Mouse (Mus musculus) spleen, adult 12 weeks (tissue): ENCODE data around the gene Srrd.

Experiments used
- DNase-seq: peaks from one replicate; pipeline ENCODE4 v3.0.0; 2022; ENCODE audit warnings: low spot score

Srrd gene

GRCm38 (mm10) chr5:112342463-112343204 is at the start of gene Srrd, which contains the start of gene Hps4:
Gene Srrd (minus strand): TSS chr5:112343040.
Gene Hps4 (plus strand): TSS chr5:112343083.
- DNase-seq, result peak; percentile 82

GRCm38 (mm10) chr5:112391676-112392323 is 49.0 kb upstream of the Srrd start:
- DNase-seq, result no peak

DNA sequence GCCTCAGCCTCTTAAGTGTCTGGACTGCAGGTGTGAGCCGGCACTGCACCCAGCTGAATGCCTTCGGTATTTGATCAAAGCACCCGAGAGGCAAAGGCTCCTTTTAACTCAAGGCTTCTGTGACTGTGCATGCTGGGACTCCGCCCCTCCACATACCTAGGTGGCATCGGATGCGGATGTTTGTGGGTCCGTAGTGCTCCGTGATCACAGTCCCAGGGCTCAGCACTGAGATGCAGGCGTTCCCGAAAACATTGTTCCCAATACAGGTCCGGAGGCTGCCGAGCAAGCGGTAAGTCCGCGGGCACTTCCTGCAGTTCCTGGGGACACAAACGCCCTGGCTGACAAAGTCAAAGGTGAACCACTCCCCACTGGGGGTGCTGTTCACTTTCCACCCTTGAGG is 48.2 kb upstream of the Srrd start:
- no peak for DNase-seq

- DNase-seq, result no peak
These were observed 46.5 kb upstream of the Srrd start for GRCm38 (mm10) chr5:112389352-112389751.

DNA sequence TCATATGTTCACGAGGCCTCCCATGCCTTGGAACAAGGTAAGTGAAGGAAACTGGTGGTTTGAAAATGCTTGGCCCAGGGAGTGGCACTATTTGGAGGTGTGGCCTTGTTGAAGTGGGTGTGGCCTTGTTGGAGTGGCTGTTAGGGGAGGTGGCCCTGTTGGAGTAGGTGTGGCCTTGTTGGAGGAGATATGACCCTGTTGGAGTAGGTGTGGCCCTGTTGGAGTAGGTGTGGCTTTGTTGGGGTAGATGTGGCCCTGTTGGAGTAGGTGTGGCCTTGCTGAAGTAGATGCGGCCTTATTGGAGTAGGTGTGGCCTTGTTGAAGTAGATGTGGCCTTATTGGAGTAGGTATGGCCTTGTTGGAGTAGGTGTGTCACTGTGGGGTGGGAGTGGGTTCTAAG is 43.1 kb upstream of the Srrd start:
- no peak for DNase-seq

DNA sequence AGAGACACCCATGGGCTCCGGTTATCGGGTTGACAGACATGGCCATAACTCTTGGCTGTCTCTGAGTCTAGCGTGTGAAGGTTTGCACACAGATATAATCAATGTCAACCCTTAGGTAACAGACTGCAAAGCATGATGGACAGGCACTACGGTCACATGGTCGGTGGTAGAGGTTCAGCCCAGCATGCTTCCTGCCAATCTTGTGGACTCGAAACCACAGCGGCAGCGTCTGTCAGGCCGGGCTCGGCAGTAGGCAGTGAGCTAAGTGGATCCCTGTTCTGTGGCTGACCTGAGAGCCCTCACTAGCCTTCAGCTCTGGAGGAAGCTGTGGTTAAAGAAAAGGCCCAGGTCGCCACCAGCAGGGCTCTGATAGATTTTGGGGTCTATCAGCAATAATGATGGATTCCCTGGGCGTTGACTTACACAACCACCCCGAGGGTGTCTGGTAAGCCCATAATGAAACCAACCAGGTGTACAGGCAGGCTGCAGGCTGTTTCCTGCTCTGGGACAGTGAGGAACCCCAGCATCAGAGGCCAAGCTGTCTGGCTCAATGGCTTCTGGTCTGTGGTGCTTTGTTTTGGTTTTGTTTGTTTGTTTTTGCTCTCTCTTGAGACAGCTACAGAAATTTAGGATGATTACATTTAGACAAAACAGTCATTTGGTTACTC is 42.1 kb upstream of the Srrd start:
- DNase-seq, result no peak

DNA sequence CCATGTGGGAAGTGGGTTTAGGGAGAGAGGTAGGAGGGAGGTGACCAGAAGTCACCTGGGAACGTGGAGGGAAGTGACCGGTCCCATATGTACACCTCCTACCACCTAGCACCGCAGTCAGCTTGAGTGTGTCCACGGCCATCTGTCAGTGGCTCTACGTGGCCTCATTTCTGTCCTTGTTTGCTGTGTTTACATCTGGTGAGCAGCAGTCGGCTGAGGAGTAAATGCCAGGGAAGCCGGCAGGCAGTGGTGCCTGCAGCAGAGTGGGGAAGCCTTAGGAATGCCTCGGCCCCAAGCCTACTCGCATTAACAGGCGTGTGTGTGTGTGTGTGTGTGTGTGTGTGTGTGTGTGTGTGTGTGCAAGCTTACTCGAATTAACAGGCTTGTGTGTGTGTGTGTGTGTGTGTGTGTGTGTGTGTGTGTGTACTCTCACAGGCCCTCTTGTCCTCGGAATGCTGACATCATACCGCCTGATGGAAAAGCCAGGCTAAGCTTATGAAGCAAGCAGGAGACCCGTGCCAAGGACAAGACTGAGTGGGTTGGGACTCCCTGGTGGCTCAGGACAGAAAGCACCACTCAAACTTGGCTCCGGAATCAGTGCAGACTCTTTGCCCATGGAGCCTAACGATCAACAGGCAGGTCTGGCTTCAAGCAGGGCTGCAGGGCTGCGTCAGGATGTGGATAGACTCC is 39.9 kb upstream of the Srrd start:
- no peak for DNase-seq

GRCm38 (mm10) chr5:112382042-112382441 is 39.2 kb upstream of the Srrd start:
- DNase-seq, result no peak

DNA sequence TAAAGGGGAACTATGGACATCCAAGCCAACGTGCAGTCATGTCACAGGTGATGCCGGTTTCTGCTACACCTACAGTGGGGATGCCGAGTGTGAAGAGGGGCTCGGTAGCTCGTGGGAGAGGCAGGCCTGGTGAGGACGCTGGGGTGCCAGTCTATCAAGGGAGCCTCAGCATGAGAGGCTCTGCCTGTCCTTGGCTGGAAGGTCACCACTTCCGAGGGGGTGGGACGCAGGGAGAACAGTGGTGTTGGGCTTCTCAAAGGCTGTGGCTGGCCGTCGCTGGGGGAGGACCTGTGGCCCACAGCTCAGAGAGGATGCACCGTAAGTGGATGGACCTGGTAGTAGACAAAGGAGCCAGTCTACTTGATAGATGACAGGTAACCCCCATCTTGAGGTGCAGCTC is 38.3 kb upstream of the Srrd start:
- DNase-seq, result no peak

- no peak for DNase-seq
These were observed 35.9 kb upstream of the Srrd start for GRCm38 (mm10) chr5:112378716-112379115.

DNA sequence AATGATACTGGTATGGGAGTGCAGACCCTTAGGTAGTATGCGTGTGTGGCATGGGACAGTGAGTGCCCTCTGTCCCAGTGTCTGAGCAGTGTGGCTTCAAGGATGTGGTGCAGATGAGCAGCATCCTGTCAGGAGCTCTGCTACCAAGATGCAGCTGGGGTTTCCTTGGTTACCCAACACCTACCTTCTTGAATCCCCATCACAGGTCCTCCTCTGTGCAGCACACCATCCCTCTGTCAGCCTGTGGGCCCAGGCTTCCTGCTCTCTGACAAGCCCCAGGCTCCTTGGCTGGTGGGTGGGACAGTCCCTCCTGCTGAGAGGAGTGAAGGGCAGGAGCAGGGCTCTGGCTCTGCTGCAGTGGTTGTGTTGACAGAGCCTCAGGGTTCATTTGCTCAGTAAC is 34.5 kb upstream of the Srrd start:
- DNase-seq, result no peak

DNA sequence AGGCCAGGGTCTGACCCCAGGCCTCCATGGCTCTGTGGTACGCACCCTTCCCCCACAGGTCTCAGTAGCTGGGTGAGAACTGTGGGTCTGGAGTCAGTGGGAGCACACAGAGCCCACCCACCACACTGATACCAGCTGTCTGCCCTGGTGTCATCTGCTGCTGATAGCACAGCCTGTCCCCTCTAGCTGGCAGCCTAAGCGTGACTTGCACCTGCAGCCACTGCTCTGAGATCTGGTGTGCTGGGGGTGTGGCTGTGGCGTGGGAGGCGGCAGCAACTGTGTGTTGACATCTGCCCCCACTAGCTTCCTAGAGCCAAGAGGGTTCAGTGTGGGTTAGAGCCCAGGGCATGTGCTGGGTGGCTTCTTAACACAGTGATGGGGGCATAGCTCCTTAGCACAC is 33.3 kb upstream of the Srrd start:
- no peak for DNase-seq

DNA sequence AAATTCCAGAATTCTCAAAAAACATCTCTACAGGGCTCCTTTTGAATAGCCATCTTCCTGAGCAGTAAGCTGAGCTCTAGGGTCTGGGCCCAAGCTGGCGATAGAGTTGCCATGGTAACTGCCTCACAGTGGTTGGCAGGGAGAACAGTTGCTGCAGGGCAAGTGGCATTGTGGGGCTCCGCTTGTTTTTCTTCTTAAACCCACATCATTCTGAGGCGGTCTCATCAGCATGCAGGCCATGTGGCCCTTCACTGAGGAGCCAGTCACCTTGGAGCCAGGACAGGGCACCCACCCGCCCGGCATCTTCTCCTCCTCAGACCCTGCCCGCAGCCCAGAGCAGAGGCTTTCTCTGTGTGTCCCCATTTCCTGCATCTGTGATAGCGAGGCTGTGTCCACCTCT is 29.1 kb upstream of the Srrd start:
- no peak for DNase-seq

GRCm38 (mm10) chr5:112370236-112370813 is 27.5 kb upstream of the Srrd start:
- DNase-seq, result no peak

GRCm38 (mm10) chr5:112369326-112369725 is 26.5 kb upstream of the Srrd start:
- DNase-seq, result no peak

DNA sequence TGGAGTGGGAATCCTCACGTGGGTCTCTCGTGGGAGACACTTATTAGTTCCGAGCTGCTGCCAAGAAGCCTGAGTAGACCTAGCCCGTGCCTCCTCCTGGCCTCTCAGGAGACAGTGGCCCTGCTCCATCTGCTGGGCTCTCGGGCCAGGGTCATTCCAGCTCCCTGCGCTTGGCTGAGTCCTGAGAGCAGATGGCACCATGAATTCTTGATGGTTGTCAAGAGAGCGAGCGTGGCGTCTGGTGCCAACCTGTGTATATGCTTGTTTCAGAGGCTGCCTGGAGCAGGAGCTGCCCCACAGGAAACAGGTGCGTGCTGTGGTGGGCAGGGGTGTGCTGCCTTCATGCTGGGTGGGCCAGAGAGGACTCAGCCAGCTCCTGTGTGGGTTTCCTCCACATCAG is 25.8 kb upstream of the Srrd start:
- no peak for DNase-seq

DNA sequence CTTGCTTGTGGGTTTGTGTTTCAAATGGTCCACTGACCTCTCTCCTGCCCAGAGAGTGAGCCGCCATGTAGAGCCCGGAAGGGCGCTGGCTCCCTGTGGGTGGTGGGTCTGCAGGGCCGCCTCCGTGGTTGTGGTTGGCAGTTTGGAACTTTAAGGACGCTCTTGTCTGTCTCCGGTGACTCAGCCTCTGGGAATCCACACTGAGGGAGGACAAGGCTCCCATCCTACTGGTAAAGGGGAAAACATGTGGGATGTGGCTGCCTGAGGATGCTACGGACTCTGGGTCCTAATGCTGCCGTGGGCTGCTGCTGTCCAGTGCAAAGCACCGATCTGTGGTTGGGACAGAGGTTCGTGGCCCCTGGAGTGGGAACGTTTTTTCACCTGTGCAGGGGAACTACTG is 25.1 kb upstream of the Srrd start:
- no peak for DNase-seq

DNA sequence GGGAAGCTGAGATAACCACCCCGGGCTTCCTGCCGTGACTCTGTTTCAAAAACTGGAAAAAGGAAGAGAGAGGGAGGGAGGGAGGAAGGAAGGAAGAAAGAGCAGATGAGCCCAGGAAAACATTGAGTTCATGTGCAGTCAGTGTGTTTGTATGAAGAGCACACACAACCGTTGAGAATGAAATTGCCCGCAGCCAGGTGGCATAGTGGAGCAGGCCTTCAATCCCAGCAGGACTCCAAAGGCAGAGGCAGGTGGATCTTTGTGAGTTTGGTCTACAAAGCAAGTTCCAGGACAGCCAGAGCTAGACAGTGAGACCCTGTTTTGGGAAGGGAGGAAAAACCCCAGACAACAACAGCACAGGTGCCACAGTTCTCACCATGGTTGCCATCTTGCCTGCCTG is 24.5 kb upstream of the Srrd start:
- no peak for DNase-seq

GRCm38 (mm10) chr5:112366879-112367278 is 24.0 kb upstream of the Srrd start:
- DNase-seq, result no peak

DNA sequence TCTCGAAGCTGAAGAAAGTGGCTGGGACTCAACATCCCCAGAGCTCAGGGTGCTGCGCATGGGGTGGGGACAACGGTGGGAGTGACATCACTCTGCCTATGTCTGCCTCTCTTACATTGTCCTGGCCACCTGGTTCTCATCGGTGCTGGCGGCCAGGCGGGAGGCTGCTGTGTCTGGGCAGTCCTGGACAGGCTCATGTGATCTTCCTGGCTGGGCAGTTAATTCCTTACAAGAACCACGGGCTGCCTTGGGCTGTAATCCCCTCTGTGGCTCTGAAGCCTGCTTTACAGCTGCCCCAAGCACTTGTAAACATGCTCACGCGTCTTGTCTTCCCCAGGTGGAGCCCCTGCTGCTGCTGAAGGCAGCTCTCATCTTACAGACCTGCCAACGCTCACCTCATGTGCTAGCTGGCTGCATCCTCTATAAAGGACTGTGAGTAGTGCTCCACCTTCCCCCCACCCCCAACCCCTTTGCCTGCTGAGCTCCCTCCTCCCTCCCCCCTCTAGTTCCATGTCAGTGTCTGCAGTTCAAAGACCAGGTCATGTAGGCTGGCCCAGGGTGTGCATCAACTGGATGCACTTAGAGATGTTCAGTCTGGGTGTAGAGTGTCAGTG is 21.5 kb upstream of the Srrd start:
- DNase-seq, result no peak

DNA sequence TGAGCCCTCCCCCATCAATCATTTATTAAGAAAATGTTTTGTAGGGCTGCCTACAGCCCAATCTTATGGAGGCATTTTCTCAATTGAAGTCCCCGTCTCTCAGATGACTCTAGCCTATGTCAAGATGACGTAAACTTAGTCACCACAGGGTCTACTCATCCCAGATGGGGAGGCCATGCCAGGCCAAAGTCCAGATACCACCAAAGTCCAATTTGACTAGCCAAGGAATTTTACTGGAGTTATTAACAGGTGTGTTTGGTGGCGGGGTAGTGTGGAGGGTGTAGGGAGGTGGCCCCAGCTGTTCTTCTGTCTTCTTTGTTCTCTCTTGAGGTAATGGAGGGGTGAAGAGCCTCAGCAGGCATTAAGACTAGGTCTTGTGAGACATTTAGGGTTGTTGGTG is 17.2 kb upstream of the Srrd start:
- DNase-seq, result no peak

- DNase-seq, result no peak
These were observed 16.7 kb upstream of the Srrd start for GRCm38 (mm10) chr5:112359520-112359919.
